In genomic region chr3:122348677-122349076, GRCm38 (mm10) we compare ENCODE assay signal across 24 mouse cellular contexts. TPM values are rescaled to one million over a fixed set of nuclear protein-coding genes. Genes with fewer than 3 reads are reported as not detected.
DNase-seq lines count a peak whose midpoint lies in the region; ATAC-seq and TF ChIP-seq lines count a peak whose summit lies in the region.
"Had no signal": no experiment of that assay in that cellular context is flagged by ENCODE, and none has a peak within 500 bp of the region (broad histone marks: within the 10 kb centered on the region; RNA-seq: fewer than 3 reads in every experiment).

No protein-coding gene starts in this region.

- no peak overlapping the region for H3K27ac ChIP-seq in forebrain, postnatal 0 days (ENCODE audit: low read depth, low read length)
- no peak overlapping the region for H3K27ac ChIP-seq in forebrain, embryonic 14.5 days (ENCODE audit: low read depth, low read length)
- H3K27ac ChIP-seq in bone marrow macrophage, adult 2 months (ENCODE audit: insufficient read depth, low read depth, low read length) = peak overlapping the region; percentile 48
- peak overlapping the region; percentile 57 for H3K27ac ChIP-seq in macrophage
- H3K27ac ChIP-seq in midbrain, postnatal 0 days (ENCODE audit: low read depth, low read length) = no peak overlapping the region
- no peak overlapping the region for H3K27ac ChIP-seq in midbrain, embryonic 16.5 days (ENCODE audit: low read length)
- no peak overlapping the region for H3K27ac ChIP-seq in forebrain, embryonic 12.5 days
- H3K27ac ChIP-seq: forebrain, embryonic 10.5 days; heart, embryonic 15.5 days; hindbrain, embryonic 10.5 days; left cerebral cortex, adult 2 months had no signal

- no peaks in the 10 kb centered on the region for H3K79me2 ChIP-seq in macrophage (ENCODE audit: inconsistent target)

- no peak for DNase-seq in forebrain, postnatal 0 days
- DNase-seq in forebrain, embryonic 14.5 days (ENCODE audit: low spot score) = no peak
- no peak for DNase-seq in midbrain, postnatal 0 days (ENCODE audit: low spot score)
- no peak for DNase-seq in right cerebral cortex, adult 2 months (ENCODE audit: low spot score in 2 of 2)
- DNase-seq: adrenal gland, postnatal 14 days; cerebellum, adult 11-12 months; cerebellum, postnatal 14 days; embryo, embryonic 11 days; gastrocnemius, postnatal 14 days; kidney, postnatal 4 days; layer of hippocampus, adult 9-11 months; left cerebral cortex, postnatal 4 days; liver; thymus, postnatal 14 days had no signal

- H3K27me3 ChIP-seq in forebrain, postnatal 0 days (ENCODE audit: insufficient read depth, low read length) = no peaks in the 10 kb centered on the region
- no peaks in the 10 kb centered on the region for H3K27me3 ChIP-seq in forebrain, embryonic 14.5 days (replicated peaks; ENCODE audit: control insufficient read depth, insufficient read depth, low read length)
- no peaks in the 10 kb centered on the region for H3K27me3 ChIP-seq in midbrain, postnatal 0 days (ENCODE audit: insufficient read depth, low read length)
- no peaks in the 10 kb centered on the region for H3K27me3 ChIP-seq in midbrain, embryonic 16.5 days (ENCODE audit: control insufficient read depth, insufficient read depth, low read depth, low read length)
- H3K27me3 ChIP-seq in forebrain, embryonic 12.5 days = no peaks in the 10 kb centered on the region
- H3K27me3 ChIP-seq: heart, embryonic 15.5 days had no signal

- H3K9me3 ChIP-seq in forebrain, postnatal 0 days (ENCODE audit: low read length) = no peaks in the 10 kb centered on the region
- no peaks in the 10 kb centered on the region for H3K9me3 ChIP-seq in forebrain, embryonic 14.5 days (replicated peaks; ENCODE audit: control insufficient read depth, low read length)
- H3K9me3 ChIP-seq in midbrain, postnatal 0 days (ENCODE audit: low read length) = no peaks in the 10 kb centered on the region
- no peaks in the 10 kb centered on the region for H3K9me3 ChIP-seq in midbrain, embryonic 16.5 days (replicated peaks; ENCODE audit: control insufficient read depth, low read length, poor library complexity, severe bottlenecking)
- H3K9me3 ChIP-seq in forebrain, embryonic 12.5 days = no peaks in the 10 kb centered on the region
- H3K9me3 ChIP-seq: forebrain, embryonic 10.5 days; heart, embryonic 15.5 days; hindbrain, embryonic 10.5 days had no signal

- no peak overlapping the region for H3K9ac ChIP-seq in forebrain, postnatal 0 days
- no peak overlapping the region for H3K9ac ChIP-seq in forebrain, embryonic 14.5 days (ENCODE audit: low read length)
- H3K9ac ChIP-seq in midbrain, postnatal 0 days (replicated peaks; ENCODE audit: low read length, poor library complexity, severe bottlenecking) = no peak overlapping the region
- H3K9ac ChIP-seq in midbrain, embryonic 16.5 days (ENCODE audit: low read depth, low read length) = no peak overlapping the region
- H3K9ac ChIP-seq in forebrain, embryonic 12.5 days = no peak overlapping the region
- H3K9ac ChIP-seq: heart, embryonic 15.5 days had no signal

- no peak overlapping the region for H3K4me2 ChIP-seq in forebrain, postnatal 0 days (ENCODE audit: low read depth)
- H3K4me2 ChIP-seq in forebrain, embryonic 14.5 days (ENCODE audit: low read length) = no peak overlapping the region
- H3K4me2 ChIP-seq in midbrain, postnatal 0 days (ENCODE audit: low read depth, low read length, poor library complexity, severe bottlenecking) = no peak overlapping the region
- H3K4me2 ChIP-seq in midbrain, embryonic 16.5 days (ENCODE audit: low read length) = no peak overlapping the region
- no peak overlapping the region for H3K4me2 ChIP-seq in forebrain, embryonic 12.5 days
- H3K4me2 ChIP-seq: heart, embryonic 15.5 days; midbrain, embryonic 11.5 days had no signal

- H3K4me3 ChIP-seq in forebrain, postnatal 0 days (ENCODE audit: low read depth, low read length) = no peak overlapping the region
- no peak overlapping the region for H3K4me3 ChIP-seq in forebrain, embryonic 14.5 days (ENCODE audit: low read depth, low read length)
- H3K4me3 ChIP-seq in bone marrow macrophage, adult 2 months (ENCODE audit: insufficient read depth, low read length) = no peak overlapping the region
- no peak overlapping the region for H3K4me3 ChIP-seq in macrophage (ENCODE audit: inconsistent target)
- no peak overlapping the region for H3K4me3 ChIP-seq in midbrain, postnatal 0 days (ENCODE audit: low read depth, low read length)
- no peak overlapping the region for H3K4me3 ChIP-seq in midbrain, embryonic 16.5 days (ENCODE audit: low read depth, low read length)
- no peak overlapping the region for H3K4me3 ChIP-seq in forebrain, embryonic 12.5 days (replicated peaks)
- H3K4me3 ChIP-seq: forebrain, embryonic 10.5 days; heart, embryonic 15.5 days; hindbrain, embryonic 10.5 days; left cerebral cortex, adult 2 months had no signal

- WGBS in forebrain, postnatal 0 days = 88% methylated on average over 5 of the region's 5 CpGs
- 90% methylated on average over 5 of the region's 5 CpGs for WGBS in forebrain, embryonic 14.5 days
- WGBS in macrophage (ENCODE audit: missing documents) = 28% methylated on average over 5 of the region's 5 CpGs
- WGBS in midbrain, postnatal 0 days = 93% methylated on average over 5 of the region's 5 CpGs
- WGBS in midbrain, embryonic 16.5 days = 92% methylated on average over 5 of the region's 5 CpGs
- WGBS in forebrain, embryonic 12.5 days = 92% methylated on average over 5 of the region's 5 CpGs

- TF ChIP-seq POLR2A in bone marrow macrophage, adult 2 months (IDR thresholded peaks at IDR 0.05; ENCODE audit: borderline replicate concordance, low read depth, low read length) = no peak

- H3K36me3 ChIP-seq in forebrain, postnatal 0 days (ENCODE audit: insufficient read depth) = no peaks in the 10 kb centered on the region
- no peaks in the 10 kb centered on the region for H3K36me3 ChIP-seq in forebrain, embryonic 14.5 days (ENCODE audit: control insufficient read depth, insufficient read depth, low read length)
- H3K36me3 ChIP-seq in macrophage (ENCODE audit: inconsistent target) = no peaks in the 10 kb centered on the region
- H3K36me3 ChIP-seq in midbrain, postnatal 0 days (ENCODE audit: insufficient read depth, low read length) = no peaks in the 10 kb centered on the region
- H3K36me3 ChIP-seq in midbrain, embryonic 16.5 days (ENCODE audit: control insufficient read depth, insufficient read depth, low read length) = no peaks in the 10 kb centered on the region
- H3K36me3 ChIP-seq in forebrain, embryonic 12.5 days (replicated peaks) = no peaks in the 10 kb centered on the region
- H3K36me3 ChIP-seq: forebrain, embryonic 10.5 days; heart, embryonic 15.5 days; hindbrain, embryonic 10.5 days had no signal

- no peaks in the 10 kb centered on the region for H3K4me1 ChIP-seq in forebrain, postnatal 0 days (ENCODE audit: insufficient read depth)
- H3K4me1 ChIP-seq in forebrain, embryonic 14.5 days (ENCODE audit: control insufficient read depth, insufficient read depth, low read length) = no peaks in the 10 kb centered on the region
- peaks cover 34% of the 10 kb centered on the region for H3K4me1 ChIP-seq in bone marrow macrophage, adult 2 months (ENCODE audit: control insufficient read depth, insufficient read depth, low read length)
- H3K4me1 ChIP-seq in midbrain, postnatal 0 days (ENCODE audit: insufficient read depth, low read length) = no peaks in the 10 kb centered on the region
- no peaks in the 10 kb centered on the region for H3K4me1 ChIP-seq in midbrain, embryonic 16.5 days (ENCODE audit: control insufficient read depth, insufficient read depth, low read length)
- H3K4me1 ChIP-seq in forebrain, embryonic 12.5 days = no peaks in the 10 kb centered on the region
- H3K4me1 ChIP-seq: forebrain, embryonic 10.5 days; heart, embryonic 15.5 days; hindbrain, embryonic 10.5 days had no signal

- no peak for TF ChIP-seq CTCF in forebrain, postnatal 0 days (IDR thresholded peaks at IDR 0.05; ENCODE audit: low read depth)
- TF ChIP-seq CTCF in bone marrow macrophage, adult 2 months (IDR thresholded peaks at IDR 0.05; ENCODE audit: low read depth, low read length) = no peak
- no peak for TF ChIP-seq CTCF in midbrain, postnatal 0 days (IDR thresholded peaks at IDR 0.05)

- peak; percentile 48; the same call in 1 of the 2 replicates for ATAC-seq in forebrain, postnatal 0 days
- no peak for ATAC-seq in forebrain, embryonic 14.5 days
- no peak for ATAC-seq in midbrain, postnatal 0 days (ENCODE audit: low FRiP score)
- ATAC-seq in midbrain, embryonic 16.5 days = no peak
- no peak for ATAC-seq in forebrain, embryonic 12.5 days (ENCODE audit: low FRiP score)
- ATAC-seq: activated CD4-positive, CD25-positive, alpha-beta regulatory T cell, adult 4 months had no signal

RNA-seq across cellular contexts. Expression of gene Bcar3, which starts 54.7 kb away (rescaled TPM):
- 9.5 and 11.4 TPM in 2 replicates for total RNA-seq in forebrain, postnatal 0 days (2014; rRNA removed)
- 6.4 and 7.3 TPM in 2 replicates for polyA plus RNA-seq in forebrain, postnatal 0 days (2015; fragmentation: Nextera tagmentation; extraction: Ambion mirVana)
- polyA plus RNA-seq in forebrain, embryonic 14.5 days (2014; fragmentation: Nextera tagmentation; extraction: Ambion mirVana) = 4.2 and 6.8 TPM in 2 replicates
- 6.8 and 9.8 TPM in 2 replicates for polyA plus RNA-seq in bone marrow macrophage, adult 2 months (2012; ENCODE audit: insufficient read depth, insufficient read length, missing spikeins)
- 100 to 1,000 TPM in 2 of 26 experiments, 10 to 100 TPM in 21, 1 to 10 TPM in 3; 4.7 to 142 (median 36.0) TPM for total RNA-seq in macrophage (2018; cell fraction: chromatin; rRNA removed)
- total RNA-seq in macrophage (2018; cell fraction: cytosol; rRNA removed) = 10 to 100 TPM in 13 of 26 experiments, 1 to 10 TPM in 13; 3.0 to 22.1 (median 10.7) TPM
- 10 to 100 TPM in 21 of 26 experiments, 1 to 10 TPM in 5; 3.0 to 91.9 (median 22.5) TPM for total RNA-seq in macrophage (2018; cell fraction: nucleus; rRNA removed)
- polyA plus RNA-seq in macrophage (2018) = 10.7 to 31.8 TPM (median 14.2 TPM) in 3 replicates
- total RNA-seq in midbrain, postnatal 0 days (2014; rRNA removed) = 11.4 and 27.2 TPM in 2 replicates
- polyA plus RNA-seq in midbrain, postnatal 0 days (2015; fragmentation: Nextera tagmentation; extraction: Ambion mirVana) = 5.5 and 6.0 TPM in 2 replicates
- polyA plus RNA-seq in midbrain, embryonic 16.5 days (2015; fragmentation: Nextera tagmentation; extraction: Ambion mirVana) = 7.5 and 7.6 TPM in 2 replicates
- polyA plus RNA-seq in forebrain, embryonic 12.5 days (2016; fragmentation: Nextera tagmentation; extraction: Ambion mirVana) = 10.9 and 11.0 TPM in 2 replicates

Comparison
In these comparisons a context has a peak if more than half of its experiments do, and no peak if none do; other contexts are left out.
1. H3K27ac ChIP-seq: peak in bone marrow macrophage, adult 2 months (single experiment) and macrophage (single experiment); none in forebrain, postnatal 0 days (single experiment), forebrain, embryonic 14.5 days (single experiment), midbrain, postnatal 0 days (single experiment), midbrain, embryonic 16.5 days (single experiment) and forebrain, embryonic 12.5 days (single experiment).